Mouse (Mus musculus): Measurements from ENCODE around the gene Cblc. TPM values are rescaled to one million over a fixed set of nuclear protein-coding genes. Genes with fewer than 3 reads are reported as not detected.

The Cblc gene
- polyA plus RNA-seq, 1 experiment from 2014 or later: not detected

DNA sequence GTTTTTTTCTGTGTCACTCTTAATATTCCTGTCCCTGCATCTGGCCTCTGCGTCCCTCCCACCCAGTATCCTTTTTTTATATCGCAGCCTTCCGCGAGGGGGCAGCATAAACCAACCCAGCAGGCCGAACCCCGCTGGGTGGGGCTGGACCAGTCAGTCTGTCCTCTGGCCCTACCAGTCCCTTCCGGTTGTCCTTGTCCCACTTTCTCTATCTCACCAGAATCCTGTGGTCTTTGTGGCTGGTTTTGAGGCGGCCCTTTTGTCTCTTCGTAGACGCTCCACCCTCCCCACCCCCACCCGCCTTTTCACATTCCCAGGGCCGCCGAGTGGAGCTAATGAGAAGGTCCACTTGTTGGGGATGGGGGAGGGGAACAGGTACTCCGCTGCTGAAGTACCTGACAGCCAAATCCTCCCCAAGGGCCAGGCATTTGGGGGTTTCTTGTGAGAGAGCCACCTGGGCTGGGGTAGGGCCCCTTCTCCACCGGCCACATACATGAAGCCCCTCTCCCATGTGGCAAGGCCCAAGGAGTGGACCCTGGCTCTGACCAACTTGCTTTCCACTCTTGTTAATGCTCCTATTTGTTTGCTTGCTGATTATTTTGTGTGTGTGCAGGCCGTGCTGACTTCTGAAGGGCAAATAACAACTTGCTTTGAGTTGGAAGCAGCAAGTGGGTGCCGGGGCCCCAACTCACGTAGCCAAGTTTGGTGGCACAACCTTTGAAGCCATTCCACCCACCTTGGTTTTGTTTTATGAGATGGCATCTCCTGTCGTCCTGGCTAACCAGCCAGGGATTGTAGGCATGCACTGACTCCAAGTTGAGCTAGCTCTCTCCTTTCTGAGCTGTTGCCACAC, 46.2 kb downstream of the Cblc start, which contains the start of gene Nectin2:
TSS of gene Nectin2 (minus strand) at position 267 of the 853 bp plus-strand sequence.
- Histone ChIP-seq H3K4me2 (ENCODE audit: low read length) (peak within 1 kb of the TSS; percentile 65), H3K4me1 (replicated peaks; ENCODE audit: control insufficient read depth, insufficient read depth, low read length) (peaks cover 25% of the 10 kb centered on the region), H3K27ac (ENCODE audit: low read length) (peak within 1 kb of the TSS; percentile 80), H3K9me3 (ENCODE audit: control insufficient read depth, low read length) (no peaks in the 10 kb centered on the region), H3K9ac (replicated peaks; ENCODE audit: low read depth, low read length) (peak within 1 kb of the TSS; percentile 88), H3K36me3 (ENCODE audit: control insufficient read depth, insufficient read depth) (no peaks in the 10 kb centered on the region), H3K4me3 (replicated peaks; ENCODE audit: low read length) (peak within 1 kb of the TSS; percentile 74), H3K27me3 (replicated peaks; ENCODE audit: control insufficient read depth, insufficient read depth, low read length) (no peaks in the 10 kb centered on the region)
- ATAC-seq: peak; percentile 49
- 16% methylated on average over 19 of the region's 19 CpGs for WGBS

DNA sequence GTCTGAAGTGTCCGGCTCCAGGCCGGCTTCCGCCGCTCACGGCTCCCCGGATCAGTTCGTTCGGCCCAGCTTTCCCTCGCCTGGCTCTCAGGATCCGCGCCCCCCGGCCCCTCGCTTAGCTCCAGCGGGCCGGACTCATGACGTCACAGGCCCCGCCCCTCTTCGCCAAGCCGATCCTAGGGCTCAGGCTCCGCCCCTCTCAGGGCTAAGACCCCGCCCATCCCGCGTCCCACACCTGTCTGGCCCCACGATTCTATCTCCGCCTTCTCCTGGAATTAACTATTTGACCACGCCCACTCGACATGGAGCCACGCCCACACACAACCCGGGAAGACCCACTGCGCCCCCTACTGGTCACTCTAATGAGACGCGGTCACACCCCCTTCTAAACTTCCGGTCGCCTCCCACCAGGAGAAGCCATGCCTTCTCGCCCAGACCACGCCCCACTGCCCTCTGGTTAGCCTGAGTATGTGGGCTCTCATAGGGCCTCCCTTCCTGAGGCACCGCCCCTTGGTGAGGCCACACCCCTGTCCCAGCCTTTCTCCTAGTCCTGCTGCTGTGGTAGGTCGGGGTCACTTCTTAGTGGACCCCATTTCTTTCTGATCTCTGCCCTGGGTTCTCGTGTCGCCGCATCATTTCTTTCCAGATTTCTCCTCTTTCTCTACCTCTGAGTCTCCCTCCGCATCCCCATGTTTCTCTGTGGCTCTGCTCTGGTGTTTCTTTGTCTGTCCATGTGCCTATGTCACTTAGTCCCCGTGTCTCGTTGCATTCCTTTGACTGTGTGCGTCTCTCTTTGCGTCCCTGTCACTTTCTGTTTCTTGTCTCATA, 47.0 kb downstream of the Cblc start:
- H3K36me3 ChIP-seq (ENCODE audit: control insufficient read depth, insufficient read depth): no peaks in the 10 kb centered on the region
- no peaks in the 10 kb centered on the region for H3K9me3 ChIP-seq (ENCODE audit: control insufficient read depth, low read length)
- under 1% methylated on average over 44 of the region's 46 CpGs for WGBS

DNA sequence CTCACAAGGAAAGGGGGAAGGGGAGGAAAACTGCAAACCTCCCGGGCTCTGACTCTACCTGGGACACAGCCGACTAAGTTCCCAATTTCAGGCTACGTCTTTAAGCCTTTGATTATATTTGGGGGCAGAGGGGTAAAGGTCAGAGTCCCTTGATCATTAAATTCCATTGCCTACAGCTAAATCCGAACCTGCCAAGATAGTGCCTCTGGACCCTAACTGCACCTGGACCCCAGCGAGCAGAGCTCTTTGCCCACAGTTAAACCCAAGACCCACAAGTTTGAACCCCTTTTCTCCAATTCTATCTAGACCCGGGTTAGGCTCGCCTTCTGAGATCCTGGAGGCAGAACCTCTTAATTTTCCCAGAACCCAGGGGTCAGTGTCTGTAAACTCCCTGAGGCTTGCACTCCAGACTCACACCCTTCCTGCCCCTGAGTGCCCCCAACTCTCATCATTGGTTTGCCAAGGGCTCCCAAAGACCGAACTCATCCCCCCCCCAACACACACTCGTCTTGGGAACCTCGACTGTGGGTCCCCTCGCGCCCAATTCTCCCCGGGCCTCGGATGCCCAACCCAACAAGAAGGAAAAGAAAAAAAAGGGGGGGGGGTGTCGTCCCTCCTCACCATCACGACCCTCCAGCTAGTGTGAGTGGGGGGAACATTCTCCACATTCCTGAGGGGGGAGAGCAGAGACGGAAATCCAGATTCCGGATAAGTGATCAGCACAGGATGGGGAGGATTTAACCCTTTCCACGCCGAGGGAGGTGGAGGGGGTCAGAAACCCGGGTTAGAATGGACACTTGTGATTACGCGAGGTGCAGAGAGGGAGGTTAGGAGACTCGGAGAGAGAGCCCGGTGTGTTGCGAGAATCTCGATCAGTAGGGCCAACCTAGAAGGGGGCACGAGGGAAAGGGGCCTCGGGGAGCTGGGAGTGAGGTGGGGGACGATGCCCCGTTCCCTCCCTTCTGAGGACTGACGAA, 48.1 kb downstream of the Cblc start:
- no peaks in the 10 kb centered on the region for H3K27me3 ChIP-seq (replicated peaks; ENCODE audit: control insufficient read depth, insufficient read depth, low read length)
- H3K4me1 ChIP-seq (replicated peaks; ENCODE audit: control insufficient read depth, insufficient read depth, low read length): peaks cover 25% of the 10 kb centered on the region
- H3K9me3 ChIP-seq (ENCODE audit: control insufficient read depth, low read length): no peaks in the 10 kb centered on the region
- H3K4me2 ChIP-seq (ENCODE audit: low read length): peak overlapping the region; percentile 65
- WGBS: under 1% methylated on average over 32 of the region's 32 CpGs
- H3K4me3 ChIP-seq (replicated peaks; ENCODE audit: low read length): peak overlapping the region; percentile 74
- peak overlapping the region; percentile 88 for H3K9ac ChIP-seq (replicated peaks; ENCODE audit: low read depth, low read length)
- peak; percentile 19 for ATAC-seq
- H3K36me3 ChIP-seq (ENCODE audit: control insufficient read depth, insufficient read depth): no peaks in the 10 kb centered on the region
- peak overlapping the region; percentile 66 for H3K27ac ChIP-seq (ENCODE audit: low read length)

More for the DNA sequence above, 47.0 kb downstream of the Cblc start:
- Histone ChIP-seq H3K27me3 (replicated peaks; ENCODE audit: control insufficient read depth, insufficient read depth, low read length) (no peaks in the 10 kb centered on the region), H3K4me1 (replicated peaks; ENCODE audit: control insufficient read depth, insufficient read depth, low read length) (peaks cover 25% of the 10 kb centered on the region), H3K4me2 (ENCODE audit: low read length) (peak overlapping the region; percentile 65), H3K27ac (ENCODE audit: low read length) (peak overlapping the region; percentile 80), H3K9ac (replicated peaks; ENCODE audit: low read depth, low read length) (peak overlapping the region; percentile 88), H3K4me3 (replicated peaks; ENCODE audit: low read length) (peak overlapping the region; percentile 74)
- peak; percentile 92 for ATAC-seq

DNA sequence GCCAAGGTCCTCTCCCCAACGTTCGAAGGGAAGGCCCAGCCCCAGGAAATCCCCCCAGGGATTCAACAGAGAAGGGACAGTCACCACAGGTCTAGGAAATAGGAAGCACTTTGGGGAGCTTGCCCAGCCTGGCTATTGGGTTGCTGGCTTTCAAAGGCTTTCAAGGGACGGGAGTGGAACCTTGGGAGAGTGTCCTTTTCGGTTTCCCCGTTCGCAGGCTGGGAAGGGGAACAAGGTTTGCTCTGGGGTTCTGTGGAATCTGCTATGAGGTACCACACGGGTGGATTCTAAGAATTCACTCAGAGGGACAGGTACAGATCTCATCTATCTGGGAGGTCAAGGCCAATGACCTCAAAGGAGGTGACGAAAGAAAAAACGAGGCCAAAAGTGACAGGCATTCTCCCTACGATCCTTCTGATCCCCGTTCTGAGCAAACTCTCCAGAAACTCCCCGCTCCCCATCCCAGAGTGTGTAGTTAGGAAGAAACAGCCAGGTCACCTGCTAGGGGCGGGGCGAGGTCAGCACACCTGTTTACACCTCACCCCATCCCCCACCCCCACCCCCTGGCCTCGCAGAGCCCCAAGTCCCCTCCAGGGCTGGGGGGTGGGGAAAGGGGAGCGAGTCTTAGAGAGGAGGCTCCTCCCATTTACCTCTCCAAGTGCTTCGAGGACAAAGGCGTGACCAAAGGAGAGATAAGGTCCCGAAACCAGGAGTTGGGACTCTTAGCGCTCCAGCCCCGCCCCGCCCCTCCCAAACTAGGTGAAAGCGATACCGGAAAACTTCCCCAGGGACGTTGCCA, 49.0 kb downstream of the Cblc start:
- Histone ChIP-seq H3K27ac (ENCODE audit: low read length) (no peak overlapping the region), H3K9me3 (ENCODE audit: control insufficient read depth, low read length) (no peaks in the 10 kb centered on the region), H3K4me3 (replicated peaks; ENCODE audit: low read length) (peak overlapping the region; percentile 74), H3K4me1 (replicated peaks; ENCODE audit: control insufficient read depth, insufficient read depth, low read length) (peaks cover 25% of the 10 kb centered on the region), H3K27me3 (replicated peaks; ENCODE audit: control insufficient read depth, insufficient read depth, low read length) (no peaks in the 10 kb centered on the region), H3K4me2 (ENCODE audit: low read length) (peak overlapping the region; percentile 65), H3K9ac (replicated peaks; ENCODE audit: low read depth, low read length) (no peak overlapping the region; the same call in 1 of the 2 replicates), H3K36me3 (ENCODE audit: control insufficient read depth, insufficient read depth) (no peaks in the 10 kb centered on the region)
- ATAC-seq: no peak
- 6% methylated on average over 25 of the region's 25 CpGs for WGBS

DNA sequence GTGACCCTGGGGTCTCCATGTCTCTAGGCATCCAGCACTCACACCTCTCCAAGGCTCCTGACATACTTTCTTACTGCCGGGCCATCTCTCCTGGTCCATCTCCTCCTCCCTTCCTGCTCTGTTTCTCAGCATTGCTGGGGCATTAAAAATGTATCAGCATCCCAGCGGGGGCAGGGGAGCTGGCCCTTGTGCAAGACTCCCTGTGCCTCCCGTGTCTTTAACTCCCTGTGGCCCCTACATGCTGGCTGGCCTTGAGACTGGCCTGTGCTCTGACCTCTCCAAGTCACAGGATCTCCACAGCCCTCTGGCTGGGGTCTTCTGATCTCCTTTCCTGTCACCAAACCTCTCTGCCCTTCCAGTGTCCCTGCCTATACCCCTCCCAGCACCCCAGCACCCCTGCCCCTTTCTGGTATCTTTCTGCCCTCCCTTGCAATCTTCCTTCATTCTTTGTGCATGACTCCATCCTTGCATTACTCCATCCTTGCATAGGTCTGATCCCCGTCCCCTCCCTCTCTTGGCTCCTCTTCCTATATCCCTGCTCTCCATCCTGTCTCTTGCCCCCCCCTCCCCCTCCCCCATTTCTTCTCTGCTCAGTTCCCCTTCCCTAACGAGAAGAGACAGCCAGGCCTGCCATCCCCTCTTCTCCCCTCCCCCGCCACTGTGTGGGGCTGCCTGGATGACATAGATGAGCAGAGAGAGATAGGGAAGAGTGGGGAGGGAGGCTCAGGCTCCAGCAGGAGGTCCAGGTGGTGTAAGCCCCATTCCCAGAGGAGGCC, 50.0 kb downstream of the Cblc start:
- Histone ChIP-seq H3K4me3 (replicated peaks; ENCODE audit: low read length) (no peak overlapping the region), H3K27ac (ENCODE audit: low read length) (no peak overlapping the region)
- WGBS: 38% methylated on average over 6 of the region's 6 CpGs

DNA sequence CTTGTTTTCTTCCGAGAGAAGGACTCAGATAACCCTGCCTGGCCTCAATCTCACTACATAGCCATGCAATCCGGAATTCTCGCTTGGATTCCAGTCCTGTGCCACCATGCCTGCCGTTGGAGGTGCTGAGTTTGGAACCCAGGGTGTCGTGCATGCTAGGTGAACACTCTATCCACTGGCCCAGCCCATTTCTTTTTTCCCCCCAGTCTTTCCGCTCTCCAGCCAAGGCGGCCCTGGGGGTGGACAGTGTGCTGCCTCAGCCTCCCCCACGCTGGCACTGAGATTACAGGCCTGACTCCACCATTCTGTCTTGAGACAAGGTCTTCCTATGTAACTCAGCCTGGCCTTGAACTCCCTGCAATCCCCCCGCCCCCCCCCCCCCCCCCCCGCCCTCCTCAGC, 50.6 kb downstream of the Cblc start:
- H3K27me3 ChIP-seq (replicated peaks; ENCODE audit: control insufficient read depth, insufficient read depth, low read length): no peaks in the 10 kb centered on the region
- no peak overlapping the region for H3K4me2 ChIP-seq (ENCODE audit: low read length)
- no peaks in the 10 kb centered on the region for H3K36me3 ChIP-seq (ENCODE audit: control insufficient read depth, insufficient read depth)
- H3K4me1 ChIP-seq (replicated peaks; ENCODE audit: control insufficient read depth, insufficient read depth, low read length): peaks cover 25% of the 10 kb centered on the region
- WGBS: 85% methylated on average over 8 of the region's 10 CpGs
- H3K9me3 ChIP-seq (ENCODE audit: control insufficient read depth, low read length): no peaks in the 10 kb centered on the region
- H3K27ac ChIP-seq (ENCODE audit: low read length): no peak overlapping the region
- H3K4me3 ChIP-seq (replicated peaks; ENCODE audit: low read length): no peak overlapping the region
- no peak overlapping the region for H3K9ac ChIP-seq (replicated peaks; ENCODE audit: low read depth, low read length)
- no peak for ATAC-seq

More for the DNA sequence above, 50.0 kb downstream of the Cblc start:
- Histone ChIP-seq H3K27me3 (replicated peaks; ENCODE audit: control insufficient read depth, insufficient read depth, low read length) (no peaks in the 10 kb centered on the region), H3K9ac (replicated peaks; ENCODE audit: low read depth, low read length) (no peak overlapping the region), H3K4me1 (replicated peaks; ENCODE audit: control insufficient read depth, insufficient read depth, low read length) (peaks cover 25% of the 10 kb centered on the region), H3K4me2 (ENCODE audit: low read length) (peak overlapping the region; percentile 65), H3K36me3 (ENCODE audit: control insufficient read depth, insufficient read depth) (no peaks in the 10 kb centered on the region), H3K9me3 (ENCODE audit: control insufficient read depth, low read length) (no peaks in the 10 kb centered on the region)
- no peak for ATAC-seq

DNA sequence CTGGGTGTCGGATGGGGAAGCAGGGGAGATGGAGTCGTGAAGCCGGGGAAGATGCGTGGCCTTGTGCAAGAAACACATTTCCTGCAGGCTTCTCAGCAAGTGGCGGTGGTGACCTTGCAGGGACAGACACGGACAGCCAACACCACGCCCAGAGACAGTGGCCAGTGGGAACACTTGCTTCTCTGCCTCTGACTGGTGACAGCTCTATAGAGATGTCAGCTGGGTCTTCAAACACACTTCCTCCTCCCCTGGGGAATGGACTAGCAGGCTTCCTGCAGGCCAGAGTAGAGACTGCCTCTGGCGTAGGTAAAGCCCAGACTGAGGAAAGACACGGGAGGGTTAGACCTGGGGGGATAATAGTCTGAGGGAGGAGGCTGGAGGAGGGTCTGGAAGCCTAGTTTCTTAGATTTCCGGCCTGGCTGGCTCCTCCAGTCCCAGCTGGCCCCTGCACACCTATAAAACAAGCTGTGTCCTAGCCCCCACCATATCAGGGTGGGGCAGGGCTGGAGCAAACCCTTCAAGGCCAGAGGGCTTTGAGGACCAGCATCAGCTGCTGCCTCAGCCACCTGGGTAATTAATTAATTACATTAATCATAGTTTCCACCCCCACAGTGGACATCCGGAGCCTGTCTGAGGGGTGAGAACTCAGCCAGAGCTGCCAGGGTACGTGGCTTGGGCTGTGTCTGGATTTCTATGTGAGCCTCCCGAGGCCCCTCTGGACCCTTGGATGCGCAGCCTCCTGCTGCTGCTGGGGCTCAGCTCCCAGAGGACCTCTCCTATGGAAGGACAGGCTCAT, 51.8 kb downstream of the Cblc start:
- no peak overlapping the region for H3K4me3 ChIP-seq (replicated peaks; ENCODE audit: low read length)
- no peak overlapping the region for H3K4me2 ChIP-seq (ENCODE audit: low read length)
- no peaks in the 10 kb centered on the region for H3K36me3 ChIP-seq (ENCODE audit: control insufficient read depth, insufficient read depth)
- 82% methylated on average over 14 of the region's 14 CpGs for WGBS
- no peaks in the 10 kb centered on the region for H3K27me3 ChIP-seq (replicated peaks; ENCODE audit: control insufficient read depth, insufficient read depth, low read length)
- no peak for ATAC-seq
- H3K9ac ChIP-seq (replicated peaks; ENCODE audit: low read depth, low read length): no peak overlapping the region
- H3K9me3 ChIP-seq (ENCODE audit: control insufficient read depth, low read length): no peaks in the 10 kb centered on the region
- peaks cover 23% of the 10 kb centered on the region for H3K4me1 ChIP-seq (replicated peaks; ENCODE audit: control insufficient read depth, insufficient read depth, low read length)
- H3K27ac ChIP-seq (ENCODE audit: low read length): no peak overlapping the region

Measured in forebrain, embryonic 16.5 days (tissue).